Comparison of ENCODE assay signal across 17 mouse cellular contexts in genomic region chr9:47103966-47104365, GRCm38 (mm10).
A peak's percentile ranks its signal among the peaks of the same experiment; 100 is the strongest.
DNase-seq lines count a peak whose midpoint lies in the region; ATAC-seq and TF ChIP-seq lines count a peak whose summit lies in the region.
"Had no signal": no experiment of that assay in that cellular context is flagged by ENCODE, and none has a peak within 500 bp of the region (broad histone marks: within the 10 kb centered on the region; RNA-seq: fewer than 3 reads in every experiment).

No protein-coding gene starts in this region.

- no peaks in the 10 kb centered on the region for H3K36me3 ChIP-seq in hindbrain, postnatal 0 days (ENCODE audit: insufficient read depth, low read length)
- no peaks in the 10 kb centered on the region for H3K36me3 ChIP-seq in hindbrain, embryonic 12.5 days
- H3K36me3 ChIP-seq: forebrain, embryonic 12.5 days; neural tube, embryonic 13.5 days had no signal

- ATAC-seq in hindbrain, postnatal 0 days: peak; percentile 51; the same call in 1 of the 2 replicates
- ATAC-seq in hindbrain, embryonic 12.5 days (ENCODE audit: low FRiP score): no peak
- ATAC-seq: activated CD4-positive, CD25-positive, alpha-beta regulatory T cell, adult 4 months; inflammation-experienced regulatory T-cells, adult 6 months had no signal

- peaks cover 4% of the 10 kb centered on the region; the same call in 1 of the 2 replicates for H3K27me3 ChIP-seq in hindbrain, postnatal 0 days (ENCODE audit: insufficient read depth, low read length)
- H3K27me3 ChIP-seq in hindbrain, embryonic 12.5 days: no peaks in the 10 kb centered on the region
- H3K27me3 ChIP-seq: forebrain, embryonic 12.5 days had no signal

- no peak overlapping the region for H3K27ac ChIP-seq in hindbrain, postnatal 0 days
- H3K27ac ChIP-seq in hindbrain, embryonic 12.5 days: no peak overlapping the region
- H3K27ac ChIP-seq: forebrain, embryonic 12.5 days; heart, adult 2 months; liver, embryonic 14.5 days; neural tube, embryonic 13.5 days had no signal

- WGBS in hindbrain, postnatal 0 days: 34% methylated on average over 5 of the region's 5 CpGs
- WGBS in hindbrain, embryonic 12.5 days: 71% methylated on average over 5 of the region's 5 CpGs

- no peak overlapping the region for H3K9ac ChIP-seq in hindbrain, postnatal 0 days (replicated peaks; ENCODE audit: low read length)
- no peak overlapping the region for H3K9ac ChIP-seq in hindbrain, embryonic 12.5 days
- H3K9ac ChIP-seq: forebrain, embryonic 12.5 days; liver, embryonic 14.5 days; neural tube, embryonic 13.5 days had no signal

- DNase-seq in hindbrain, postnatal 0 days (ENCODE audit: low spot score): peak; percentile 84
- DNase-seq in right cerebral cortex, postnatal 10 days (ENCODE audit: low spot score in 2 of 2): peak; percentile 42 to 47
- DNase-seq in right cerebral cortex, adult 2 months (ENCODE audit: low spot score in 2 of 2): no peak
- peak; percentile 5 to 11 for DNase-seq in adrenal gland, postnatal 36 days
- peak; percentile 74 to 82 for DNase-seq in cerebellum, postnatal 14 days
- DNase-seq in heart, postnatal 4 days: no peak
- no peak for DNase-seq in thymus, postnatal 25 days
- DNase-seq: heart, adult 2 months; heart, postnatal 14 days; layer of hippocampus, adult 9-11 months; thymus, adult 2 months had no signal

- H3K4me2 ChIP-seq in hindbrain, postnatal 0 days (ENCODE audit: low read depth, low read length): no peak overlapping the region
- H3K4me2 ChIP-seq in hindbrain, embryonic 12.5 days (replicated peaks): no peak overlapping the region
- H3K4me2 ChIP-seq: forebrain, embryonic 12.5 days; neural tube, embryonic 13.5 days had no signal

- no peak for TF ChIP-seq CTCF in hindbrain, postnatal 0 days (IDR thresholded peaks at IDR 0.05; ENCODE audit: low read depth)

- no peaks in the 10 kb centered on the region for H3K9me3 ChIP-seq in hindbrain, postnatal 0 days (ENCODE audit: low read length)
- no peaks in the 10 kb centered on the region for H3K9me3 ChIP-seq in hindbrain, embryonic 12.5 days (replicated peaks)
- H3K9me3 ChIP-seq: forebrain, embryonic 12.5 days; neural tube, embryonic 13.5 days had no signal

- no peak overlapping the region for H3K4me3 ChIP-seq in hindbrain, postnatal 0 days (ENCODE audit: low read length)
- no peak overlapping the region for H3K4me3 ChIP-seq in hindbrain, embryonic 12.5 days
- H3K4me3 ChIP-seq: forebrain, embryonic 12.5 days; heart, adult 2 months; neural tube, embryonic 13.5 days had no signal

- H3K4me1 ChIP-seq in hindbrain, postnatal 0 days (ENCODE audit: insufficient read depth, low read length): peaks cover 18% of the 10 kb centered on the region; the same call in 1 of the 2 replicates
- H3K4me1 ChIP-seq in hindbrain, embryonic 12.5 days: peaks cover 4% of the 10 kb centered on the region; the same call in 1 of the 2 replicates
- H3K4me1 ChIP-seq: forebrain, embryonic 12.5 days had no signal

Comparison
In these comparisons a context has a peak if more than half of its experiments do, and no peak if none do; other contexts are left out.
1. DNase-seq: peak in hindbrain, postnatal 0 days (single experiment), right cerebral cortex, postnatal 10 days (2 of 2), adrenal gland, postnatal 36 days (2 of 2) and cerebellum, postnatal 14 days (2 of 2); none in right cerebral cortex, adult 2 months (0 of 2), heart, postnatal 4 days (single experiment) and thymus, postnatal 25 days (single experiment).